Mouse (Mus musculus): ENCODE measurements at regions not wholly inside any gene's neighbourhood (a gene's known extent, or its start where the extent isn't known, plus 50 kb on each side); places are given as distances from the start of the nearest gene placed in this dataset.

GRCm38 (mm10) chr5:39316478-39316877 is 438.8 kb downstream of the Hs3st1 start:
- no peaks in the 10 kb centered on the region for H3K4me1 ChIP-seq (replicated peaks; ENCODE audit: control insufficient read depth, insufficient read depth, low read length)
- H3K27ac ChIP-seq (ENCODE audit: low read depth, low read length) = no peak overlapping the region
- TF ChIP-seq CTCF (IDR thresholded peaks at IDR 0.05; ENCODE audit: low read depth) = no peak
- no peak overlapping the region for H3K9ac ChIP-seq (ENCODE audit: low read depth, low read length)
- H3K9me3 ChIP-seq (ENCODE audit: control insufficient read depth) = no peaks in the 10 kb centered on the region
- H3K4me3 ChIP-seq (ENCODE audit: low read depth, low read length) = no peak overlapping the region
- H3K27me3 ChIP-seq (replicated peaks; ENCODE audit: control insufficient read depth, insufficient read depth, low read length) = no peaks in the 10 kb centered on the region
- ATAC-seq = no peak
- no peaks in the 10 kb centered on the region for H3K36me3 ChIP-seq (ENCODE audit: control insufficient read depth, insufficient read depth)
- 49% methylated on average over 3 of the region's 3 CpGs for WGBS
- H3K4me2 ChIP-seq (replicated peaks; ENCODE audit: low read depth) = no peak overlapping the region

- no peak overlapping the region for H3K4me3 ChIP-seq (ENCODE audit: low read depth, low read length)
- WGBS = 93% methylated on average over 4 of the region's 4 CpGs
- H3K27ac ChIP-seq (ENCODE audit: low read depth, low read length) = no peak overlapping the region
- no peaks in the 10 kb centered on the region for H3K36me3 ChIP-seq (ENCODE audit: control insufficient read depth, insufficient read depth)
- ATAC-seq = no peak
- TF ChIP-seq CTCF (IDR thresholded peaks at IDR 0.05; ENCODE audit: low read depth) = no peak
- H3K4me2 ChIP-seq (replicated peaks; ENCODE audit: low read depth) = no peak overlapping the region
- no peak overlapping the region for H3K9ac ChIP-seq (ENCODE audit: low read depth, low read length)
- no peaks in the 10 kb centered on the region for H3K9me3 ChIP-seq (ENCODE audit: control insufficient read depth)
- no peaks in the 10 kb centered on the region for H3K4me1 ChIP-seq (replicated peaks; ENCODE audit: control insufficient read depth, insufficient read depth, low read length)
- H3K27me3 ChIP-seq (replicated peaks; ENCODE audit: control insufficient read depth, insufficient read depth, low read length) = no peaks in the 10 kb centered on the region
Observed at GRCm38 (mm10) chr5:39311211-39311610, 434.6 kb upstream of the Clnk start.

- Histone ChIP-seq H3K36me3 (ENCODE audit: control insufficient read depth, insufficient read depth) (no peaks in the 10 kb centered on the region), H3K9me3 (ENCODE audit: control insufficient read depth) (no peaks in the 10 kb centered on the region)
Observed at GRCm38 (mm10) chr5:39305794-39306193, 429.2 kb upstream of the Clnk start.

GRCm38 (mm10) chr5:39292849-39293248 is 416.2 kb upstream of the Clnk start:
- WGBS = 58% methylated on average over 2 of the region's 2 CpGs

More at GRCm38 (mm10) chr5:39305794-39306193, 429.2 kb upstream of the Clnk start:
- H3K27me3 ChIP-seq (replicated peaks; ENCODE audit: control insufficient read depth, insufficient read depth, low read length) = no peaks in the 10 kb centered on the region
- 65% methylated on average over 2 of the region's 2 CpGs for WGBS
- H3K4me2 ChIP-seq (replicated peaks; ENCODE audit: low read depth) = no peak overlapping the region
- no peak overlapping the region for H3K4me3 ChIP-seq (ENCODE audit: low read depth, low read length)
- no peaks in the 10 kb centered on the region for H3K4me1 ChIP-seq (replicated peaks; ENCODE audit: control insufficient read depth, insufficient read depth, low read length)
- no peak overlapping the region for H3K27ac ChIP-seq (ENCODE audit: low read depth, low read length)
- no peak overlapping the region for H3K9ac ChIP-seq (ENCODE audit: low read depth, low read length)
- TF ChIP-seq CTCF (IDR thresholded peaks at IDR 0.05; ENCODE audit: low read depth) = no peak
- no peak for ATAC-seq

GRCm38 (mm10) chr5:39281021-39281420 is 404.4 kb upstream of the Clnk start:
- ATAC-seq = no peak

More at GRCm38 (mm10) chr5:39292849-39293248, 416.2 kb upstream of the Clnk start:
- Histone ChIP-seq H3K9ac (ENCODE audit: low read depth, low read length) (no peak overlapping the region), H3K4me2 (replicated peaks; ENCODE audit: low read depth) (no peak overlapping the region), H3K27ac (ENCODE audit: low read depth, low read length) (no peak overlapping the region), H3K9me3 (ENCODE audit: control insufficient read depth) (no peaks in the 10 kb centered on the region), H3K4me1 (replicated peaks; ENCODE audit: control insufficient read depth, insufficient read depth, low read length) (no peaks in the 10 kb centered on the region), H3K36me3 (ENCODE audit: control insufficient read depth, insufficient read depth) (no peaks in the 10 kb centered on the region), H3K4me3 (ENCODE audit: low read depth, low read length) (no peak overlapping the region), H3K27me3 (replicated peaks; ENCODE audit: control insufficient read depth, insufficient read depth, low read length) (no peaks in the 10 kb centered on the region)
- no peak for TF ChIP-seq CTCF (IDR thresholded peaks at IDR 0.05; ENCODE audit: low read depth)
- ATAC-seq = no peak

GRCm38 (mm10) chr5:39273710-39274385 is 397.2 kb upstream of the Clnk start:
- H3K4me1 ChIP-seq (replicated peaks; ENCODE audit: control insufficient read depth, insufficient read depth, low read length) = no peaks in the 10 kb centered on the region
- H3K9me3 ChIP-seq (ENCODE audit: control insufficient read depth) = no peaks in the 10 kb centered on the region
- no peaks in the 10 kb centered on the region for H3K36me3 ChIP-seq (ENCODE audit: control insufficient read depth, insufficient read depth)
- TF ChIP-seq CTCF (IDR thresholded peaks at IDR 0.05; ENCODE audit: low read depth) = no peak
- 65% methylated on average over 4 of the region's 4 CpGs for WGBS
- no peak overlapping the region for H3K4me2 ChIP-seq (replicated peaks; ENCODE audit: low read depth)
- ATAC-seq = no peak
- H3K27ac ChIP-seq (ENCODE audit: low read depth, low read length) = no peak overlapping the region
- H3K9ac ChIP-seq (ENCODE audit: low read depth, low read length) = no peak overlapping the region
- H3K27me3 ChIP-seq (replicated peaks; ENCODE audit: control insufficient read depth, insufficient read depth, low read length) = no peaks in the 10 kb centered on the region
- no peak overlapping the region for H3K4me3 ChIP-seq (ENCODE audit: low read depth, low read length)

More at GRCm38 (mm10) chr5:39281021-39281420, 404.4 kb upstream of the Clnk start:
- Histone ChIP-seq H3K4me1 (replicated peaks; ENCODE audit: control insufficient read depth, insufficient read depth, low read length) (no peaks in the 10 kb centered on the region), H3K27me3 (replicated peaks; ENCODE audit: control insufficient read depth, insufficient read depth, low read length) (no peaks in the 10 kb centered on the region), H3K9me3 (ENCODE audit: control insufficient read depth) (no peaks in the 10 kb centered on the region), H3K27ac (ENCODE audit: low read depth, low read length) (no peak overlapping the region), H3K4me3 (ENCODE audit: low read depth, low read length) (no peak overlapping the region), H3K9ac (ENCODE audit: low read depth, low read length) (no peak overlapping the region), H3K4me2 (replicated peaks; ENCODE audit: low read depth) (no peak overlapping the region), H3K36me3 (ENCODE audit: control insufficient read depth, insufficient read depth) (no peaks in the 10 kb centered on the region)
- no peak for TF ChIP-seq CTCF (IDR thresholded peaks at IDR 0.05; ENCODE audit: low read depth)
- 72% methylated on average over 2 of the region's 2 CpGs for WGBS

Measured in intestine, postnatal 0 days (tissue).